ENCODE assay signal across 8 mouse cellular contexts in the genomic region with DNA sequence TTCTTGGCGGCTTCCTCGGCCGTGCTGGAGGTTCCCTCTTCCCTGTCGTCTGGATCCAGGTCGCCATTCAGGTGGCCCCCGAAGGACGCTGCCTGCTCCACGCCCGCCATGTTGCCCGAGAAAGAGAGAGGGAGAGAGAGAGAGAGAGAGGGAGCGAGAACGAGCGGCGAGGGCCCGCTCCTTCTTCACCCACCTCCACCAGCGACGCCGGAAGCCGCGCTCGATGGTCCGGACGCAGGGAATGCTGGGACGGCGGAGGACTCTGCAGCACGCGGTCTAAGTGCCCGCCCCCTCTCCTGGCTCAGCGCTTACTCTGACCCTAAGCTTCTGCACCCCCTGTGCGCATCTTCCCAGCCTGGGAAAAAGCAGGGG. TPM values are rescaled to one million over a fixed set of nuclear protein-coding genes. Genes with fewer than 3 reads are reported as not detected.
A peak's percentile ranks its signal among the peaks of the same experiment; 100 is the strongest.
DNase-seq lines count a peak whose midpoint lies in the region; ATAC-seq and TF ChIP-seq lines count a peak whose summit lies in the region.

No protein-coding gene starts in this region.

- peak; percentile 79 for DNase-seq in MEL-GATA-1-ER (ENCODE audit: extremely low read depth, low read depth)
- DNase-seq in cerebellum, adult 2 months = peak; percentile 90
- peak; percentile 92 for DNase-seq in forebrain, postnatal 0 days
- DNase-seq in heart, postnatal 4 days = peak; percentile 90
- peak; percentile 70 to 85 for DNase-seq in layer of hippocampus, adult 8-10 months (ENCODE audit: low spot score in 2 of 2)
- DNase-seq in lung, embryonic 14.5 days = peak; percentile 96
- DNase-seq in thymus, adult 18-20 months = peak; percentile 80 to 81

- H3K4me3 ChIP-seq in cerebellum, adult 2 months (replicated peaks; ENCODE audit: insufficient read depth, low read depth, low read length) = peak overlapping the region; percentile 95
- H3K4me3 ChIP-seq in forebrain, postnatal 0 days (ENCODE audit: low read depth, low read length) = peak overlapping the region; percentile 86
- peak overlapping the region; percentile 98 for H3K4me3 ChIP-seq in lung, embryonic 14.5 days (ENCODE audit: low read depth, low read length)

- TF ChIP-seq POLR2A in cerebellum, adult 2 months (IDR thresholded peaks at IDR 0.05; ENCODE audit: borderline replicate concordance, insufficient read depth, low read length) = peak; percentile 70; the same call in 1 of the 2 replicates

- H3K27me3 ChIP-seq in cerebellum, adult 2 months (ENCODE audit: control insufficient read depth, insufficient read depth, low read length) = no peaks in the 10 kb centered on the region
- no peaks in the 10 kb centered on the region for H3K27me3 ChIP-seq in forebrain, postnatal 0 days (ENCODE audit: insufficient read depth, low read length)
- no peaks in the 10 kb centered on the region for H3K27me3 ChIP-seq in lung, embryonic 14.5 days (ENCODE audit: insufficient read depth, low read length)

- peaks cover 22% of the 10 kb centered on the region for H3K36me3 ChIP-seq in forebrain, postnatal 0 days (ENCODE audit: insufficient read depth)
- peaks cover 25% of the 10 kb centered on the region for H3K36me3 ChIP-seq in lung, embryonic 14.5 days (ENCODE audit: insufficient read depth)

- H3K27ac ChIP-seq in cerebellum, adult 2 months (ENCODE audit: insufficient read depth, low read length) = peak overlapping the region; percentile 57
- H3K27ac ChIP-seq in forebrain, postnatal 0 days (ENCODE audit: low read depth, low read length) = peak overlapping the region; percentile 95
- H3K27ac ChIP-seq in lung, embryonic 14.5 days (ENCODE audit: low read depth) = peak overlapping the region; percentile 88

- no peak for TF ChIP-seq CTCF in cerebellum, adult 2 months (IDR thresholded peaks at IDR 0.05; ENCODE audit: borderline replicate concordance, insufficient read depth, low read depth, low read length)
- TF ChIP-seq CTCF in forebrain, postnatal 0 days (IDR thresholded peaks at IDR 0.05; ENCODE audit: low read depth) = no peak
- TF ChIP-seq CTCF in lung, embryonic 14.5 days (IDR thresholded peaks at IDR 0.05; ENCODE audit: low read depth) = no peak

- ATAC-seq in forebrain, postnatal 0 days = peak; percentile 99
- peak; percentile 99 for ATAC-seq in lung, embryonic 14.5 days (ENCODE audit: insufficient read depth)
- peak; percentile 79 for ATAC-seq in neutrophil, adult 5-6 weeks (ENCODE audit: extremely low read depth, insufficient number of reproducible peaks, low FRiP score, poor library complexity, severe bottlenecking)

- peak overlapping the region; percentile 92 for H3K9ac ChIP-seq in forebrain, postnatal 0 days
- peak overlapping the region; percentile 92 for H3K9ac ChIP-seq in lung, embryonic 14.5 days

- H3K4me1 ChIP-seq in cerebellum, adult 2 months (ENCODE audit: control insufficient read depth, insufficient read depth, low read length) = no peaks in the 10 kb centered on the region
- H3K4me1 ChIP-seq in forebrain, postnatal 0 days (ENCODE audit: insufficient read depth) = peaks cover 12% of the 10 kb centered on the region
- 0 out of 2 replicates have a peak, but pooled peaks cover 3% of the 10 kb centered on the region for H3K4me1 ChIP-seq in lung, embryonic 14.5 days (ENCODE audit: insufficient read depth)

- H3K4me2 ChIP-seq in forebrain, postnatal 0 days (ENCODE audit: low read depth) = peak overlapping the region; percentile 73
- peak overlapping the region; percentile 91 for H3K4me2 ChIP-seq in lung, embryonic 14.5 days

- 1% methylated on average over 22 of the region's 30 CpGs for WGBS in cerebellum, adult 2 months
- WGBS in forebrain, postnatal 0 days = 0% methylated on average over 26 of the region's 30 CpGs
- 0% methylated on average over 23 of the region's 30 CpGs for WGBS in lung, embryonic 14.5 days

- no peaks in the 10 kb centered on the region for H3K9me3 ChIP-seq in forebrain, postnatal 0 days (ENCODE audit: low read length)
- no peaks in the 10 kb centered on the region for H3K9me3 ChIP-seq in lung, embryonic 14.5 days (ENCODE audit: low read depth, low read length)

RNA-seq across cellular contexts. Expression of gene Metap2, which starts 7.3 kb away (rescaled TPM):
- polyA plus RNA-seq in cerebellum, adult 2 months (2012; rRNA removed) = 115 and 131 TPM in 2 replicates
- 89.2 and 106 TPM in 2 replicates for total RNA-seq in forebrain, postnatal 0 days (2014; rRNA removed)
- polyA plus RNA-seq in forebrain, postnatal 0 days (2015; fragmentation: Nextera tagmentation; extraction: Ambion mirVana) = 144 and 146 TPM in 2 replicates
- 100 to 1,000 TPM; 179 to 184 TPM for total RNA-seq in heart, postnatal 4 days (2021)
- total RNA-seq in layer of hippocampus, adult 8-10 months (2022) = 100 to 1,000 TPM; 105 to 123 (median 120) TPM
- polyA plus RNA-seq in lung, embryonic 14.5 days (2014; fragmentation: Nextera tagmentation; extraction: Ambion mirVana) = 213 and 219 TPM in 2 replicates
- 85.2 and 87.3 TPM in 2 replicates for total RNA-seq in neutrophil, adult 5-6 weeks (2017)

RNA-seq across cellular contexts. Expression of gene Usp44, which starts 58.2 kb away (rescaled TPM):
- polyA plus RNA-seq in cerebellum, adult 2 months (2012; rRNA removed) = 0.05 TPM in 2 replicates
- total RNA-seq in forebrain, postnatal 0 days (2014; rRNA removed) = 0.08 and 0.14 TPM in 2 replicates
- 0.05 and 0.08 TPM in 2 replicates for polyA plus RNA-seq in forebrain, postnatal 0 days (2015; fragmentation: Nextera tagmentation; extraction: Ambion mirVana)
- under 1 TPM in 1 of 2 experiments, not detected in 1; 0.11 TPM for total RNA-seq in heart, postnatal 4 days (2021)
- total RNA-seq in layer of hippocampus, adult 8-10 months (2022) = not detected
- 0.70 and 0.74 TPM in 2 replicates for polyA plus RNA-seq in lung, embryonic 14.5 days (2014; fragmentation: Nextera tagmentation; extraction: Ambion mirVana)
- total RNA-seq in neutrophil, adult 5-6 weeks (2017) = not detected in 2 replicates

Comparison
In these comparisons a context has a peak if more than half of its experiments do, and no peak if none do; other contexts are left out.
1. Peak in every context shown above with its lines: DNase-seq, ATAC-seq, H3K4me3 ChIP-seq and H3K27ac ChIP-seq.